Mouse (Mus musculus) spleen, postnatal 0 days (tissue): ENCODE results near the gene Olfr813. TPM values are rescaled to one million over a fixed set of nuclear protein-coding genes. Genes with fewer than 3 reads are reported as not detected.

Experiments used
- polyA plus RNA-seq: library from polyadenylated mRNA; unstranded; fragments of >200 nt; fragmentation: Nextera tagmentation; extraction: Ambion mirVana; gene quantifications from 2 replicates; pipeline ENCODE4 v1.2.1, GENCODE M21; 2015

Olfr813 gene
- not detected in 2 replicates for polyA plus RNA-seq

DNA sequence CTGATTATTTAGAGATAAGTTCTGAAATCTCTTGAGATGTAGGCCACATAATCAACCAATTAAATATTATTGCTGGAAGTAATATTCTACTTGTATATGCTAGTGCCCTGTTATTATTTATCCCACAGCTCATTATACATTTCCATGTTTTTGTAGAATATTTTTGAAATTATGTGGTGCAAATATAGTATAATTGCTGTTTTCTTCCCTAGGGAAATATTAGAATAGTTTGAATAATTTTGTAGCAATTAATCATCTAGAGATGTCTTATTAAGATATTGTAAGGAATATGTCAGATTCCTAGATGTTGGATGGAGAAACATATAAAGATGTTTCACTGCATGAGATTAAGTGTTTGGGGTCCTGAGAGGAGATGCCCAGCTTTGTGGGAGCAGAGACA is at the start of gene Olfr813:
TSS of gene Olfr813 (plus strand) at position 301 of the 400 bp plus-strand sequence.

DNA sequence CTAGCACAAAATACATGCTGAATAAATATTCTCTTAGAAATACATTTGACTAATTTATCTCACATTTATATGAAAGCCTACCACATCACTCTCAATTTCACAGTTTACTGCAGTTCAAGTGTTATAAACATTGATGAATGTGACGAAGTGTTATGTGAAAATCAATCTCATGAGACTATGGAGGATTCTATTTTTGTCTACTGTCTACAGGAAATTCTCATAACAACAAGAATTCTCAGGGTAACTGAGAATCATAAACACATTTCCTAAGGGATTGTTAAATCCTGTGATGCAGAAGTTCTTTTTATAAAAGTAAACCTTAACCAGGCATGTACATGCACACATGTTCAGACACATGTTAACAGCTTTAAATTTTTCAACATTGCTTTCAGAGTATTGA is 9.2 kb upstream of the Olfr813 start, which contains the start of gene Olfr812:
TSS of gene Olfr812 (minus strand) at position 101 of the 400 bp plus-strand sequence.

GRCm38 (mm10) chr10:129879751-129880150 is 24.6 kb downstream of the Olfr813 start, which contains the start of gene Olfr814:
TSS of gene Olfr814 (minus strand) at chr10:129879851.

GRCm38 (mm10) chr10:129905767-129906166 is 50.6 kb downstream of the Olfr813 start, which contains the start of gene Olfr815:
TSS of gene Olfr815 (minus strand) at chr10:129905867.

Other genes with a start within 250 kb of the Olfr813 start
- not detected in 2 replicates for gene Olfr796, start 242.8 kb upstream of the Olfr813 start, polyA plus RNA-seq
- not detected in 2 replicates for gene Olfr798, start 227.4 kb upstream of the Olfr813 start, polyA plus RNA-seq
- gene Olfr799, start 217.9 kb upstream of the Olfr813 start, polyA plus RNA-seq = not detected in 2 replicates
- not detected in 2 replicates for gene Olfr800, start 197.7 kb upstream of the Olfr813 start, polyA plus RNA-seq
- gene Olfr801, start 181.5 kb upstream of the Olfr813 start, polyA plus RNA-seq = not detected in 2 replicates
- 0.02 TPM in 1 of 2 replicates, not detected in the other for gene Olfr802, start 167.2 kb upstream of the Olfr813 start, polyA plus RNA-seq
- not detected in 2 replicates for gene Olfr803, start 161.1 kb upstream of the Olfr813 start, polyA plus RNA-seq
- gene Olfr804, start 152.2 kb upstream of the Olfr813 start, polyA plus RNA-seq = not detected in 2 replicates
- gene Olfr805, start 126.0 kb upstream of the Olfr813 start, polyA plus RNA-seq = not detected in 2 replicates
- gene Olfr806, start 113.4 kb upstream of the Olfr813 start, polyA plus RNA-seq = not detected in 2 replicates
- gene Olfr807, start 97.6 kb upstream of the Olfr813 start, polyA plus RNA-seq = not detected in 2 replicates
- gene Olfr808, start 89.9 kb upstream of the Olfr813 start, polyA plus RNA-seq = not detected in 2 replicates
- gene Olfr809, start 80.7 kb upstream of the Olfr813 start, polyA plus RNA-seq = not detected in 2 replicates
- gene Olfr810, start 60.5 kb upstream of the Olfr813 start, polyA plus RNA-seq = not detected in 2 replicates
- gene Olfr811, start 51.0 kb upstream of the Olfr813 start, polyA plus RNA-seq = not detected in 2 replicates
- not detected in 2 replicates for gene Olfr812, start 9.3 kb upstream of the Olfr813 start, polyA plus RNA-seq
- not detected in 2 replicates for gene Olfr814, start 24.5 kb downstream of the Olfr813 start, polyA plus RNA-seq
- not detected in 2 replicates for gene Olfr815, start 50.5 kb downstream of the Olfr813 start, polyA plus RNA-seq
- gene Olfr816, start 60.2 kb downstream of the Olfr813 start, polyA plus RNA-seq = not detected in 2 replicates
- not detected in 2 replicates for gene Olfr818, start 93.7 kb downstream of the Olfr813 start, polyA plus RNA-seq
- gene Olfr819, start 111.9 kb downstream of the Olfr813 start, polyA plus RNA-seq = not detected in 2 replicates
- not detected in 2 replicates for gene Olfr247, start 120.8 kb downstream of the Olfr813 start, polyA plus RNA-seq
- gene Gm10310, start 129.7 kb downstream of the Olfr813 start, polyA plus RNA-seq = not detected in 2 replicates
- not detected in 2 replicates for gene Olfr820, start 157.3 kb downstream of the Olfr813 start, polyA plus RNA-seq
- gene Olfr821, start 175.0 kb downstream of the Olfr813 start, polyA plus RNA-seq = not detected in 2 replicates
- not detected in 2 replicates for gene Olfr822, start 215.8 kb downstream of the Olfr813 start, polyA plus RNA-seq